Comparison of ENCODE assay signal across 11 mouse cellular contexts in the genomic region with DNA sequence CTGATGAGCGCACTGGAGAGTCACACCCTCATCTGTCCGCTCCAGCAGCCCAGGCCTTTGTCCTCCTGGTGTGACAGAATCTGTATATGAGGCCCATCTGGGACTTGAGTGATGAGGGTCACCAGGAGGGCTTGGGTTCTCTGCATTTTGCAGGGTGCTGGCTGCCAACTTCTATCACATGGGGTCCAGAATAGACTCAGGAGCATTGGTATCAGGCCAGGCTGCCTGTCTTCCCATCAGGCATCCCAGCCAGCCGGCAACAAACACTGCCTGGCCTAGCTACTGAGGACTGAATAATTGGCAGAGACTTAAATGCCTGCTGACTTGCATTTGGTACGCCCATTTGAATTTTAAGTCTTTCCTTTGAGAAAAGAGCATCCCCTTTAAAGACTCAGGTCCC.
DNase-seq lines count a peak whose midpoint lies in the region; ATAC-seq lines count a peak whose summit lies in the region.
"Had no signal": no experiment of that assay in that cellular context is flagged by ENCODE, and none has a peak within 500 bp of the region (broad histone marks: within the 10 kb centered on the region; RNA-seq: fewer than 3 reads in every experiment).

No protein-coding gene starts in this region.

- H3K27me3 ChIP-seq in hindbrain, embryonic 13.5 days = no peaks in the 10 kb centered on the region
- H3K27me3 ChIP-seq in neural tube, embryonic 14.5 days (ENCODE audit: control insufficient read depth, insufficient read depth, low read length) = no peaks in the 10 kb centered on the region
- H3K27me3 ChIP-seq: embryonic facial prominence, embryonic 15.5 days had no signal

- no peak overlapping the region for H3K4me2 ChIP-seq in hindbrain, embryonic 13.5 days
- no peak overlapping the region for H3K4me2 ChIP-seq in neural tube, embryonic 14.5 days (ENCODE audit: low read depth, low read length)
- H3K4me2 ChIP-seq: embryonic facial prominence, embryonic 15.5 days had no signal

- 26% methylated on average over 4 of the region's 4 CpGs for WGBS in hindbrain, embryonic 13.5 days
- WGBS in neural tube, embryonic 14.5 days = 26% methylated on average over 4 of the region's 4 CpGs

- peaks cover 3% of the 10 kb centered on the region; the same call in 1 of the 2 replicates for H3K4me1 ChIP-seq in hindbrain, embryonic 13.5 days (replicated peaks)
- H3K4me1 ChIP-seq in neural tube, embryonic 14.5 days (ENCODE audit: control insufficient read depth, insufficient read depth, low read length) = no peaks in the 10 kb centered on the region
- H3K4me1 ChIP-seq: embryonic facial prominence, embryonic 15.5 days had no signal

- H3K9ac ChIP-seq in hindbrain, embryonic 13.5 days = no peak overlapping the region
- no peak overlapping the region for H3K9ac ChIP-seq in neural tube, embryonic 14.5 days (replicated peaks; ENCODE audit: low read depth, low read length)
- H3K9ac ChIP-seq: embryonic facial prominence, embryonic 15.5 days had no signal

- no peaks in the 10 kb centered on the region for H3K36me3 ChIP-seq in hindbrain, embryonic 13.5 days
- no peaks in the 10 kb centered on the region for H3K36me3 ChIP-seq in neural tube, embryonic 14.5 days (ENCODE audit: control insufficient read depth, insufficient read depth, low read length)
- H3K36me3 ChIP-seq: embryonic facial prominence, embryonic 15.5 days had no signal

- ATAC-seq in frontal cortex, adult (ENCODE audit: low TSS enrichment) = peak; percentile 50
- peak; percentile 94 for ATAC-seq in hindbrain, embryonic 13.5 days (ENCODE audit: low FRiP score)
- ATAC-seq in neural tube, embryonic 14.5 days (ENCODE audit: low read depth) = peak; percentile 90

- H3K27ac ChIP-seq in hindbrain, embryonic 13.5 days = no peak overlapping the region
- no peak overlapping the region; the same call in 1 of the 2 replicates for H3K27ac ChIP-seq in neural tube, embryonic 14.5 days (ENCODE audit: low read depth, low read length)
- H3K27ac ChIP-seq: embryonic facial prominence, embryonic 15.5 days had no signal

- no peaks in the 10 kb centered on the region for H3K9me3 ChIP-seq in hindbrain, embryonic 13.5 days
- H3K9me3 ChIP-seq in neural tube, embryonic 14.5 days (ENCODE audit: control insufficient read depth, low read length) = no peaks in the 10 kb centered on the region; the same call in 1 of the 2 replicates
- H3K9me3 ChIP-seq: embryonic facial prominence, embryonic 15.5 days had no signal

- H3K4me3 ChIP-seq in hindbrain, embryonic 13.5 days = no peak overlapping the region
- H3K4me3 ChIP-seq in neural tube, embryonic 14.5 days (ENCODE audit: low read depth, low read length) = no peak overlapping the region
- H3K4me3 ChIP-seq: embryonic facial prominence, embryonic 15.5 days had no signal

- DNase-seq in frontal cortex, postnatal 25 days (ENCODE audit: low spot score in 2 of 2) = no peak
- peak; percentile 79 to 88 for DNase-seq in right cerebral cortex, postnatal 10 days (ENCODE audit: low spot score in 2 of 2)
- no peak for DNase-seq in right cerebral cortex, postnatal 25 days
- DNase-seq in spleen, postnatal 10 days (ENCODE audit: low spot score in 2 of 2) = no peak
- DNase-seq in adrenal gland, adult 8-10 months = no peak
- DNase-seq: kidney, adult 2 months; thymus, adult 2 months had no signal

Comparison
In these comparisons a context has a peak if more than half of its experiments do, and no peak if none do; other contexts are left out.
1. DNase-seq: peak in right cerebral cortex, postnatal 10 days (2 of 2); none in frontal cortex, postnatal 25 days (0 of 2), right cerebral cortex, postnatal 25 days (single experiment), spleen, postnatal 10 days (0 of 2) and adrenal gland, adult 8-10 months (single experiment).
2. Peak in every context shown above with its lines, with median percentiles within 50 percentile points of each other: ATAC-seq.